Comparison of ENCODE assay signal across 21 mouse cellular contexts in the genomic region with DNA sequence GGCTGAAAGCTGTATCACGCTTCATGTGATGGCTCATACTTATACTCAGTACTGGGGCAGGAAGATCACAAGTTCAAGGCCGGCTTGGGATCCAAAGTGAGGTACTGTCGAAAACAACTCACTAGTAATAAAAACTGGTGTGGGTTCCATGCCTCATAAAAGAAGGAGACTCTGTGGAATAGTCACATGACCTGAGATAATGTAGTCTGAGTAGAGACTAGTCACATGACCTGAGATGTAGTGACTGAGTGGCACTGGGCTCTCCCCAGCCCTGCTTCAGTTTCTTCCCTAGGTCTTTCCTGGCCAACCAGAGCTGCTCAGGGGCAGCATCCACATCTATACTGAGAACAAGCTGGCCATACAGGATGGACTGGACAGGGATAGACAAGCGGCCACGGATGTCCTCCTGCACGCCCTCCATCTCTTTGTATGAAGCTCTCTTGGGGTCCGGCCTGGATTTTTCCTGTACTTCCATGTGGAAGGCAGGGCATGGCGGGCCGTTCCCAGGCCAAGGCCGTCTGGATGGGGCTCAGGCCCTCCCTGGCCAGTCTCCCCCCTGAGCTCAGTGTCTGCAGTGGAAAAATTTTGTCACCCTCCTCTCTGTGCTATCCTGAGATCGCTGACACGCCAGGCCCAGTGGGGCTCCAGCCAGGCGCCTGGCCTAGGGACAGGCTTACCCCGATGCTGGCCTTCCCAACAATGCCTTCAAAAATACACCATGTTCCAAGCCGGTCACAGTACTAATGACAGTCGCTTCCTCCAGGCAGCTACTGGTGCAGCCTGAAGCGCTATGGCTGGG. TPM values are rescaled to one million over a fixed set of nuclear protein-coding genes. Genes with fewer than 3 reads are reported as not detected.
A peak's percentile ranks its signal among the peaks of the same experiment; 100 is the strongest.
DNase-seq lines count a peak whose midpoint lies in the region; ATAC-seq and TF ChIP-seq lines count a peak whose summit lies in the region.
"Had no signal": no experiment of that assay in that cellular context is flagged by ENCODE, and none has a peak within 500 bp of the region (broad histone marks: within the 10 kb centered on the region; RNA-seq: fewer than 3 reads in every experiment).

No protein-coding gene starts in this region.

- in situ Hi-C loops in CH12.LX (cut with MboI; ENCODE audit: low pct_ligation_motif_present, low pct_unique_long_range_greater_than_20kb, low sequenced_read_pairs), result loop anchor here (5.0 kb wide), 1 partner anchor 203 kb away; no protein-coding TSS in a partner anchor

- no peak for ATAC-seq in kidney, embryonic 15.5 days (replicated peaks; ENCODE audit: low FRiP score)
- ATAC-seq: activated CD4-positive, CD25-positive, alpha-beta regulatory T cell, adult 4 months; CD4-positive, CD25-positive, alpha-beta regulatory T cell, adult 4 months; forebrain, embryonic 13.5 days; midbrain, embryonic 15.5 days had no signal

- no peaks in the 10 kb centered on the region for H3K79me2 ChIP-seq in CH12.LX (replicated peaks; ENCODE audit: control insufficient read depth, extremely low read depth, insufficient read depth, poor library complexity, severe bottlenecking)
- no peaks in the 10 kb centered on the region for H3K79me2 ChIP-seq in MEL (ENCODE audit: control insufficient read depth, insufficient read depth, low read length, poor library complexity)

- dilution Hi-C loops in CH12.LX (cut with MboI; ENCODE audit: extremely low pct_ligation_motif_present, extremely low pct_unique_long_range_greater_than_20kb, low sequenced_read_pairs), result no loop called here

- TF ChIP-seq CTCF in CH12.LX (conservative IDR thresholded peaks at IDR 0.05 in 1 of 2, IDR thresholded peaks at IDR 0.05 in 1 of 2; ENCODE audit: low read depth in 2 of 2, low read length in 2 of 2), result no peak
- no peak for TF ChIP-seq CTCF in MEL (IDR thresholded peaks at IDR 0.05 in 2 of 3, conservative IDR thresholded peaks at IDR 0.05 in 1 of 3; ENCODE audit: control insufficient read depth in 1 of 3, insufficient read depth in 1 of 3, low read depth in 2 of 3, low read length in 3 of 3, poor library complexity in 1 of 3, severe bottlenecking in 1 of 3)

- TF ChIP-seq RAD21 in CH12.LX (IDR thresholded peaks at IDR 0.05; ENCODE audit: low read depth, low read length), result no peak
- no peak for TF ChIP-seq RAD21 in MEL (IDR thresholded peaks at IDR 0.05; ENCODE audit: low read depth, low read length)

- 91% methylated on average over 17 of the region's 17 CpGs for WGBS in kidney, embryonic 15.5 days

- TF ChIP-seq EP300 in CH12.LX (IDR thresholded peaks at IDR 0.05; ENCODE audit: low read length) (no peak), MEL (IDR thresholded peaks at IDR 0.05; ENCODE audit: low read depth in 1 of 2, low read length in 2 of 2) (no peak)

- H3K4me3 ChIP-seq in CH12.LX (replicated peaks in 1 of 3; ENCODE audit: low read depth in 2 of 3, low read length in 2 of 3, poor library complexity in 1 of 3) (no peak overlapping the region), MEL (ENCODE audit: control insufficient read depth in 1 of 2, insufficient read depth in 1 of 2, low read depth in 2 of 2, low read length in 2 of 2) (no peak overlapping the region)
- H3K4me3 ChIP-seq in kidney, embryonic 15.5 days (replicated peaks), result no peak overlapping the region
- H3K4me3 ChIP-seq: embryonic facial prominence, embryonic 15.5 days; forebrain, embryonic 13.5 days; hindbrain, embryonic 15.5 days; midbrain, embryonic 15.5 days had no signal

- DNase-seq in CH12.LX (ENCODE audit: extremely low read depth), result no peak
- peak; percentile 25 for DNase-seq in MEL (ENCODE audit: low read depth, low spot score)
- DNase-seq in heart, adult 9 months (ENCODE audit: low spot score in 2 of 2), result peak; percentile 69 to 71
- peak; percentile 75 for DNase-seq in heart, postnatal 25 days (ENCODE audit: low spot score)
- DNase-seq in layer of hippocampus, postnatal 10 days (ENCODE audit: low spot score in 2 of 2), result no peak
- DNase-seq in layer of hippocampus, adult 9-10 months (ENCODE audit: low spot score), result no peak
- DNase-seq: adrenal gland, postnatal 25 days; cerebellum, adult 9-10 months; kidney, adult 2 months; kidney, postnatal 36 days; right cerebral cortex, postnatal 14 days had no signal

- peaks cover 7 to 18% of the 10 kb centered on the region in 2 experiments for H3K36me3 ChIP-seq in CH12.LX (replicated peaks in 1 of 2; ENCODE audit: control insufficient read depth in 1 of 2, insufficient read depth in 1 of 2, low read length in 1 of 2)
- no peaks in the 10 kb centered on the region for H3K36me3 ChIP-seq in MEL (ENCODE audit: control insufficient read depth in 1 of 2, insufficient read depth in 2 of 2, low read length in 2 of 2)
- H3K36me3 ChIP-seq in kidney, embryonic 15.5 days, result no peaks in the 10 kb centered on the region
- H3K36me3 ChIP-seq: embryonic facial prominence, embryonic 15.5 days; hindbrain, embryonic 15.5 days; midbrain, embryonic 15.5 days had no signal

- H3K4me1 ChIP-seq in CH12.LX (ENCODE audit: control insufficient read depth in 1 of 2, insufficient read depth in 2 of 2) (peaks cover 10 to 49% of the 10 kb centered on the region in 2 experiments), MEL (ENCODE audit: control insufficient read depth in 1 of 2, insufficient read depth in 2 of 2, low read length in 2 of 2) (peaks cover under 1% of the 10 kb centered on the region in 2 experiments; a peak in 1 of 4 replicates)
- peaks cover 25% of the 10 kb centered on the region for H3K4me1 ChIP-seq in kidney, embryonic 15.5 days
- H3K4me1 ChIP-seq: forebrain, embryonic 13.5 days; midbrain, embryonic 15.5 days had no signal

- H3K4me2 ChIP-seq in CH12.LX (ENCODE audit: insufficient read depth, low read depth, poor library complexity, severe bottlenecking), result no peak overlapping the region
- H3K4me2 ChIP-seq in kidney, embryonic 15.5 days, result no peak overlapping the region
- H3K4me2 ChIP-seq: embryonic facial prominence, embryonic 15.5 days; forebrain, embryonic 13.5 days; hindbrain, embryonic 15.5 days; midbrain, embryonic 15.5 days had no signal

- H3K27ac ChIP-seq in CH12.LX (ENCODE audit: insufficient read depth, low read depth) (no peak overlapping the region), MEL (ENCODE audit: control insufficient read depth, low read depth, low read length) (no peak overlapping the region)
- no peak overlapping the region for H3K27ac ChIP-seq in kidney, embryonic 15.5 days
- H3K27ac ChIP-seq: embryonic facial prominence, embryonic 15.5 days; forebrain, embryonic 13.5 days; hindbrain, embryonic 15.5 days; midbrain, embryonic 15.5 days had no signal

- H3K9me3 ChIP-seq in CH12.LX (replicated peaks; ENCODE audit: low read length) (no peaks in the 10 kb centered on the region), MEL (replicated peaks; ENCODE audit: insufficient read depth, low read length) (no peaks in the 10 kb centered on the region)
- H3K9me3 ChIP-seq in kidney, embryonic 15.5 days (replicated peaks), result no peaks in the 10 kb centered on the region
- H3K9me3 ChIP-seq: embryonic facial prominence, embryonic 15.5 days; forebrain, embryonic 13.5 days; hindbrain, embryonic 15.5 days; midbrain, embryonic 15.5 days had no signal

- TF ChIP-seq POLR2A in CH12.LX (IDR thresholded peaks at IDR 0.05; ENCODE audit: low read depth, low read length), result no peak
- TF ChIP-seq POLR2A in MEL (IDR thresholded peaks at IDR 0.05; ENCODE audit: control insufficient read depth in 1 of 2, insufficient read depth in 1 of 2, low read depth in 1 of 2, low read length in 2 of 2, poor library complexity in 1 of 2), result no peak

- no peaks in the 10 kb centered on the region for H3K27me3 ChIP-seq in CH12.LX (replicated peaks)
- H3K27me3 ChIP-seq in MEL (ENCODE audit: control insufficient read depth in 1 of 2, insufficient read depth in 2 of 2, low read length in 2 of 2), result no peaks in the 10 kb centered on the region
- H3K27me3 ChIP-seq in kidney, embryonic 15.5 days, result 0 out of 2 replicates have a peak, but pooled peaks cover 5% of the 10 kb centered on the region
- H3K27me3 ChIP-seq: embryonic facial prominence, embryonic 15.5 days; hindbrain, embryonic 15.5 days; midbrain, embryonic 15.5 days had no signal

- intact Hi-C loops in heart, postnatal 25 days (cut with DNase I), result loop anchor here (5.0 kb wide), 1 partner anchor 38 kb away; no protein-coding TSS in a partner anchor

- H3K9ac ChIP-seq in CH12.LX (ENCODE audit: insufficient read depth, low read depth), result no peak overlapping the region
- H3K9ac ChIP-seq in MEL (ENCODE audit: control insufficient read depth, low read depth, low read length, poor library complexity, severe bottlenecking), result no peak overlapping the region
- H3K9ac ChIP-seq in kidney, embryonic 15.5 days, result no peak overlapping the region
- H3K9ac ChIP-seq: embryonic facial prominence, embryonic 15.5 days; forebrain, embryonic 13.5 days; hindbrain, embryonic 15.5 days; midbrain, embryonic 15.5 days had no signal

RNA-seq across cellular contexts. Expression of gene Pabpn1l, which starts 1.5 kb away (rescaled TPM):
- total RNA-seq in CH12.LX (2012; rRNA removed) (not detected in 2 replicates), CH12.LX (2014; rRNA removed) (not detected in 2 replicates), MEL (2012; rRNA removed) (not detected in 2 replicates)
- polyA plus RNA-seq in CH12.LX (2012; ENCODE audit: insufficient read length, low read depth) (not detected in 2 replicates), MEL (2012; ENCODE audit: insufficient read depth in 1 of 2, insufficient read length in 2 of 2, low read depth in 1 of 2, low replicate concordance in 2 of 2, missing spikeins in 1 of 2) (under 1 TPM in 1 of 2 experiments, not detected in 1; 0.15 TPM)
- total RNA-seq in heart, postnatal 25 days (2021), result not detected
- total RNA-seq in layer of hippocampus, postnatal 10 days (2021), result not detected
- 0.18 TPM in 1 of 2 replicates, not detected in the other for polyA plus RNA-seq in kidney, embryonic 15.5 days (2015; fragmentation: Nextera tagmentation; extraction: Ambion mirVana)
- total RNA-seq: adrenal gland, postnatal 25 days; megakaryocyte, adult 5-6 weeks had no signal
- polyA plus RNA-seq: activated CD4-positive, CD25-positive, alpha-beta regulatory T cell, adult 4 months; CD4-positive, CD25-positive, alpha-beta regulatory T cell, adult 4 months; forebrain, embryonic 13.5 days; hindbrain, embryonic 15.5 days; liver, embryonic 16.5 days; midbrain, embryonic 15.5 days; neural tube, embryonic 11.5 days had no signal

RNA-seq across cellular contexts. Expression of gene Trappc2l, which starts 12.6 kb away (rescaled TPM):
- total RNA-seq in CH12.LX (2012; rRNA removed) (64.2 and 67.0 TPM in 2 replicates), CH12.LX (2014; rRNA removed) (10.1 and 15.7 TPM in 2 replicates), MEL (2012; rRNA removed) (21.6 and 21.7 TPM in 2 replicates)
- polyA plus RNA-seq in CH12.LX (2012; ENCODE audit: insufficient read length, low read depth) (36.0 and 38.8 TPM in 2 replicates), MEL (2012; ENCODE audit: insufficient read depth in 1 of 2, insufficient read length in 2 of 2, low read depth in 1 of 2, low replicate concordance in 2 of 2, missing spikeins in 1 of 2) (10 to 100 TPM in 1 of 2 experiments, not detected in 1; 15.1 TPM)
- total RNA-seq in heart, postnatal 25 days (2021), result 10 to 100 TPM; 58.4 to 62.8 TPM
- 10 to 100 TPM; 75.6 to 79.9 TPM for total RNA-seq in layer of hippocampus, postnatal 10 days (2021)
- 51.8 and 54.8 TPM in 2 replicates for polyA plus RNA-seq in kidney, embryonic 15.5 days (2015; fragmentation: Nextera tagmentation; extraction: Ambion mirVana)

RNA-seq across cellular contexts. Expression of gene Galns, which starts 12.8 kb away (rescaled TPM):
- total RNA-seq in CH12.LX (2012; rRNA removed) (19.8 and 25.6 TPM in 2 replicates), CH12.LX (2014; rRNA removed) (13.2 and 16.4 TPM in 2 replicates), MEL (2012; rRNA removed) (1.7 and 2.1 TPM in 2 replicates)
- polyA plus RNA-seq in CH12.LX (2012; ENCODE audit: insufficient read length, low read depth) (23.5 and 25.6 TPM in 2 replicates), MEL (2012; ENCODE audit: insufficient read depth in 1 of 2, insufficient read length in 2 of 2, low read depth in 1 of 2, low replicate concordance in 2 of 2, missing spikeins in 1 of 2) (1 to 10 TPM in 1 of 2 experiments, not detected in 1; 3.0 TPM)
- total RNA-seq in heart, postnatal 25 days (2021), result 1 to 10 TPM; 2.9 to 3.4 TPM
- 10 to 100 TPM; 10.6 to 10.7 TPM for total RNA-seq in layer of hippocampus, postnatal 10 days (2021)
- 14.0 and 16.0 TPM in 2 replicates for polyA plus RNA-seq in kidney, embryonic 15.5 days (2015; fragmentation: Nextera tagmentation; extraction: Ambion mirVana)

RNA-seq across cellular contexts. Expression of gene Aprt, which starts 47.3 kb away (rescaled TPM):
- 524 and 653 TPM in 2 replicates for total RNA-seq in CH12.LX (2012; rRNA removed)
- total RNA-seq in CH12.LX (2014; rRNA removed), result 453 and 516 TPM in 2 replicates
- 543 and 561 TPM in 2 replicates for polyA plus RNA-seq in CH12.LX (2012; ENCODE audit: insufficient read length, low read depth)
- 239 and 243 TPM in 2 replicates for total RNA-seq in MEL (2012; rRNA removed)
- 100 to 1,000 TPM in 1 of 2 experiments, not detected in 1; 287 TPM for polyA plus RNA-seq in MEL (2012; ENCODE audit: insufficient read depth in 1 of 2, insufficient read length in 2 of 2, low read depth in 1 of 2, low replicate concordance in 2 of 2, missing spikeins in 1 of 2)
- 10 to 100 TPM; 30.6 to 39.3 TPM for total RNA-seq in heart, postnatal 25 days (2021)
- total RNA-seq in layer of hippocampus, postnatal 10 days (2021), result 10 to 100 TPM; 91.6 to 94.0 TPM
- 333 and 353 TPM in 2 replicates for polyA plus RNA-seq in kidney, embryonic 15.5 days (2015; fragmentation: Nextera tagmentation; extraction: Ambion mirVana)

RNA-seq across cellular contexts. Expression of gene Cdt1, which starts 56.2 kb away (rescaled TPM):
- total RNA-seq in CH12.LX (2012; rRNA removed) (50.0 and 53.7 TPM in 2 replicates), CH12.LX (2014; rRNA removed) (46.0 and 54.2 TPM in 2 replicates), MEL (2012; rRNA removed) (64.3 and 74.6 TPM in 2 replicates)
- polyA plus RNA-seq in CH12.LX (2012; ENCODE audit: insufficient read length, low read depth) (57.6 and 67.3 TPM in 2 replicates), MEL (2012; ENCODE audit: insufficient read depth in 1 of 2, insufficient read length in 2 of 2, low read depth in 1 of 2, low replicate concordance in 2 of 2, missing spikeins in 1 of 2) (10 to 100 TPM in 1 of 2 experiments, not detected in 1; 84.5 TPM)
- total RNA-seq in heart, postnatal 25 days (2021), result 1 to 10 TPM; 2.7 to 3.2 TPM
- 1 to 10 TPM; 3.0 to 5.0 TPM for total RNA-seq in layer of hippocampus, postnatal 10 days (2021)
- 40.8 and 50.4 TPM in 2 replicates for polyA plus RNA-seq in kidney, embryonic 15.5 days (2015; fragmentation: Nextera tagmentation; extraction: Ambion mirVana)

Comparison
In these comparisons a context has a peak if more than half of its experiments do, and no peak if none do; other contexts are left out.
1. DNase-seq: peak in MEL (single experiment), heart, adult 9 months (2 of 2) and heart, postnatal 25 days (single experiment); none in CH12.LX (single experiment), layer of hippocampus, postnatal 10 days (0 of 2) and layer of hippocampus, adult 9-10 months (single experiment).
2. Of the 35 proteins assayed by ChIP-seq in both MEL and CH12.LX: peak only in MEL: none; only in CH12.LX: none; in both: USF1; in neither: 33; mixed calls (peak in some experiments, not most) for 1.